In genomic region chr7:80863520-80863919, GRCm38 (mm10) we compare ENCODE assay signal across 10 mouse cellular contexts. TPM values are rescaled to one million over a fixed set of nuclear protein-coding genes. Genes with fewer than 3 reads are reported as not detected.
DNase-seq lines count a peak whose midpoint lies in the region; ATAC-seq and TF ChIP-seq lines count a peak whose summit lies in the region.
"Had no signal": no experiment of that assay in that cellular context is flagged by ENCODE, and none has a peak within 500 bp of the region (broad histone marks: within the 10 kb centered on the region; RNA-seq: fewer than 3 reads in every experiment).

No protein-coding gene starts in this region.

- H3K4me1 ChIP-seq in heart, adult 2 months (ENCODE audit: control insufficient read depth, insufficient read depth, low read length), result peaks cover 13% of the 10 kb centered on the region
- peaks cover 31% of the 10 kb centered on the region for H3K4me1 ChIP-seq in liver, postnatal 0 days (ENCODE audit: insufficient read depth)
- H3K4me1 ChIP-seq in liver, embryonic 12.5 days, result peaks cover 59% of the 10 kb centered on the region
- H3K4me1 ChIP-seq in forebrain, embryonic 15.5 days, result peaks cover 48% of the 10 kb centered on the region
- H3K4me1 ChIP-seq in midbrain, embryonic 14.5 days (ENCODE audit: control insufficient read depth, insufficient read depth, low read length), result peaks cover 43% of the 10 kb centered on the region

- DNase-seq in heart, adult 2 months, result peak in 1 of 2 experiments; percentile 24
- no peak for DNase-seq in heart, adult 9 months (ENCODE audit: low spot score in 2 of 2)
- no peak for DNase-seq in liver, postnatal 0 days
- DNase-seq in midbrain, embryonic 14.5 days, result no peak
- DNase-seq in T-cell, adult 2 months (ENCODE audit: low spot score), result no peak
- no peak for DNase-seq in urinary bladder, postnatal 4 days (ENCODE audit: low spot score in 2 of 2)
- DNase-seq: embryo, embryonic 11 days; kidney, postnatal 36 days had no signal

- peaks cover 2% of the 10 kb centered on the region; the same call in 1 of the 2 replicates for H3K36me3 ChIP-seq in heart, adult 2 months (ENCODE audit: control insufficient read depth, insufficient read depth, low read length)
- H3K36me3 ChIP-seq in liver, postnatal 0 days (replicated peaks; ENCODE audit: insufficient read depth, low read length), result peaks cover 3% of the 10 kb centered on the region; the same call in 1 of the 2 replicates
- H3K36me3 ChIP-seq in liver, embryonic 12.5 days, result peaks cover 20% of the 10 kb centered on the region; the same call in 1 of the 2 replicates
- peaks cover 31% of the 10 kb centered on the region for H3K36me3 ChIP-seq in forebrain, embryonic 15.5 days
- H3K36me3 ChIP-seq in midbrain, embryonic 14.5 days (ENCODE audit: control insufficient read depth, insufficient read depth, low read length), result peaks cover 48% of the 10 kb centered on the region

- 0 out of 2 replicates have a peak, but pooled peaks cover 1% of the 10 kb centered on the region for H3K79me2 ChIP-seq in heart, adult 2 months (replicated peaks; ENCODE audit: control insufficient read depth, insufficient read depth, low read length)

- intact Hi-C loops in heart, adult 2 months (cut with DNase I), result loop anchor here (5.0 kb wide), 1 partner anchor 129 kb away; the partner anchor contains the start of gene Zfp592

- peak overlapping the region; percentile 43; the same call in 1 of the 2 replicates for H3K9ac ChIP-seq in heart, adult 2 months (ENCODE audit: low read depth, low read length)
- H3K9ac ChIP-seq in liver, postnatal 0 days (replicated peaks), result no peak overlapping the region
- H3K9ac ChIP-seq in liver, embryonic 12.5 days, result no peak overlapping the region
- no peak overlapping the region for H3K9ac ChIP-seq in forebrain, embryonic 15.5 days (replicated peaks)
- peak overlapping the region; percentile 12; the same call in 1 of the 2 replicates for H3K9ac ChIP-seq in midbrain, embryonic 14.5 days (replicated peaks; ENCODE audit: low read length)

- H3K4me3 ChIP-seq in heart, adult 2 months, result no peak overlapping the region
- no peak overlapping the region for H3K4me3 ChIP-seq in liver, postnatal 0 days (ENCODE audit: low read depth, low read length)
- no peak overlapping the region for H3K4me3 ChIP-seq in liver, embryonic 12.5 days
- peak overlapping the region; percentile 0; the same call in 1 of the 2 replicates for H3K4me3 ChIP-seq in forebrain, embryonic 15.5 days
- H3K4me3 ChIP-seq in midbrain, embryonic 14.5 days (replicated peaks; ENCODE audit: low read depth, low read length), result peak overlapping the region; percentile 85

- ATAC-seq in liver, postnatal 0 days, result no peak
- no peak for ATAC-seq in liver, embryonic 12.5 days
- no peak for ATAC-seq in forebrain, embryonic 15.5 days (replicated peaks)
- ATAC-seq in midbrain, embryonic 14.5 days (ENCODE audit: low FRiP score, low TSS enrichment), result no peak

- no peaks in the 10 kb centered on the region for H3K9me3 ChIP-seq in liver, postnatal 0 days (ENCODE audit: low read length)
- no peaks in the 10 kb centered on the region for H3K9me3 ChIP-seq in liver, embryonic 12.5 days (replicated peaks)
- no peaks in the 10 kb centered on the region for H3K9me3 ChIP-seq in forebrain, embryonic 15.5 days
- H3K9me3 ChIP-seq in midbrain, embryonic 14.5 days (ENCODE audit: control insufficient read depth, low read length), result no peaks in the 10 kb centered on the region

- no peaks in the 10 kb centered on the region for H3K27me3 ChIP-seq in heart, adult 2 months (ENCODE audit: control insufficient read depth, insufficient read depth, low read length)
- no peaks in the 10 kb centered on the region for H3K27me3 ChIP-seq in liver, postnatal 0 days (ENCODE audit: insufficient read depth, low read length)
- H3K27me3 ChIP-seq in liver, embryonic 12.5 days (replicated peaks), result no peaks in the 10 kb centered on the region
- no peaks in the 10 kb centered on the region for H3K27me3 ChIP-seq in forebrain, embryonic 15.5 days
- H3K27me3 ChIP-seq in midbrain, embryonic 14.5 days (ENCODE audit: control insufficient read depth, insufficient read depth, low read length), result no peaks in the 10 kb centered on the region

- no peak for TF ChIP-seq CTCF in heart, adult 2 months (IDR thresholded peaks at IDR 0.05)
- no peak for TF ChIP-seq CTCF in liver, postnatal 0 days (IDR thresholded peaks at IDR 0.05; ENCODE audit: low read depth)

- no peak for TF ChIP-seq POLR2A in heart, adult 2 months (IDR thresholded peaks at IDR 0.05; ENCODE audit: insufficient read depth, low read depth, low read length)

- TF ChIP-seq EP300 in heart, adult 2 months (IDR thresholded peaks at IDR 0.05; ENCODE audit: insufficient read depth, low read depth, low read length), result no peak
- TF ChIP-seq EP300 in liver, postnatal 0 days (IDR thresholded peaks at IDR 0.05; ENCODE audit: low read depth), result no peak

- no peak overlapping the region for H3K4me2 ChIP-seq in liver, postnatal 0 days (ENCODE audit: low read depth, low read length)
- H3K4me2 ChIP-seq in liver, embryonic 12.5 days, result no peak overlapping the region
- peak overlapping the region; percentile 62 for H3K4me2 ChIP-seq in forebrain, embryonic 15.5 days (replicated peaks)
- H3K4me2 ChIP-seq in midbrain, embryonic 14.5 days (ENCODE audit: low read length), result peak overlapping the region; percentile 81

- WGBS in heart, adult 2 months, result 55% methylated on average over 5 of the region's 5 CpGs
- WGBS in liver, postnatal 0 days (ENCODE audit: insufficient replicate concordance), result 66% methylated on average over 5 of the region's 5 CpGs
- WGBS in liver, embryonic 12.5 days (ENCODE audit: insufficient replicate concordance), result 69% methylated on average over 5 of the region's 5 CpGs
- WGBS in forebrain, embryonic 15.5 days, result 88% methylated on average over 5 of the region's 5 CpGs
- WGBS in midbrain, embryonic 14.5 days, result 90% methylated on average over 5 of the region's 5 CpGs

- no peak overlapping the region; the same call in 1 of the 2 replicates for H3K27ac ChIP-seq in heart, adult 2 months
- peak overlapping the region; percentile 77 for H3K27ac ChIP-seq in liver, postnatal 0 days (ENCODE audit: low read depth)
- H3K27ac ChIP-seq in liver, embryonic 12.5 days, result no peak overlapping the region
- H3K27ac ChIP-seq in forebrain, embryonic 15.5 days (replicated peaks), result no peak overlapping the region
- no peak overlapping the region for H3K27ac ChIP-seq in midbrain, embryonic 14.5 days (replicated peaks; ENCODE audit: low read depth, low read length)

RNA-seq across cellular contexts. Expression of gene Zscan2, which starts 2.8 kb away (rescaled TPM):
- 1 to 10 TPM; 5.7 to 6.3 TPM for total RNA-seq in heart, adult 2 months (2021)
- polyA plus RNA-seq in heart, adult 2 months (2012; rRNA removed), result 3.0 and 4.0 TPM in 2 replicates
- polyA plus RNA-seq in liver, postnatal 0 days (2015; fragmentation: Nextera tagmentation; extraction: Ambion mirVana), result 0.43 and 0.47 TPM in 2 replicates
- 0.23 and 0.58 TPM in 2 replicates for polyA plus RNA-seq in liver, embryonic 12.5 days (2016; fragmentation: Nextera tagmentation; extraction: Ambion mirVana)
- 4.6 and 5.9 TPM in 2 replicates for polyA plus RNA-seq in forebrain, embryonic 15.5 days (2015; fragmentation: Nextera tagmentation; extraction: Ambion mirVana)
- polyA plus RNA-seq in midbrain, embryonic 14.5 days (2014; fragmentation: Nextera tagmentation; extraction: Ambion mirVana), result 5.8 and 7.1 TPM in 2 replicates

RNA-seq across cellular contexts. Expression of gene Wdr73, which starts 37.5 kb away (rescaled TPM):
- 1 to 10 TPM; 4.3 to 7.2 TPM for total RNA-seq in heart, adult 2 months (2021)
- polyA plus RNA-seq in heart, adult 2 months (2012; rRNA removed), result 7.7 and 10.7 TPM in 2 replicates
- 10.1 and 13.6 TPM in 2 replicates for polyA plus RNA-seq in liver, postnatal 0 days (2015; fragmentation: Nextera tagmentation; extraction: Ambion mirVana)
- polyA plus RNA-seq in liver, embryonic 12.5 days (2016; fragmentation: Nextera tagmentation; extraction: Ambion mirVana), result 29.1 and 30.3 TPM in 2 replicates
- 43.2 and 43.9 TPM in 2 replicates for polyA plus RNA-seq in forebrain, embryonic 15.5 days (2015; fragmentation: Nextera tagmentation; extraction: Ambion mirVana)
- 32.8 and 36.1 TPM in 2 replicates for polyA plus RNA-seq in midbrain, embryonic 14.5 days (2014; fragmentation: Nextera tagmentation; extraction: Ambion mirVana)

RNA-seq across cellular contexts. Expression of gene Iqgap1, which starts 37.7 kb away (rescaled TPM):
- 10 to 100 TPM; 33.5 to 35.8 TPM for total RNA-seq in heart, adult 2 months (2021)
- polyA plus RNA-seq in heart, adult 2 months (2012; rRNA removed), result 34.8 and 47.5 TPM in 2 replicates
- polyA plus RNA-seq in liver, postnatal 0 days (2015; fragmentation: Nextera tagmentation; extraction: Ambion mirVana), result 10.8 and 13.6 TPM in 2 replicates
- polyA plus RNA-seq in liver, embryonic 12.5 days (2016; fragmentation: Nextera tagmentation; extraction: Ambion mirVana), result 19.4 and 19.9 TPM in 2 replicates
- polyA plus RNA-seq in forebrain, embryonic 15.5 days (2015; fragmentation: Nextera tagmentation; extraction: Ambion mirVana), result 21.7 and 23.3 TPM in 2 replicates
- polyA plus RNA-seq in midbrain, embryonic 14.5 days (2014; fragmentation: Nextera tagmentation; extraction: Ambion mirVana), result 14.0 and 22.3 TPM in 2 replicates

RNA-seq across cellular contexts. Expression of gene Nmb, which starts 41.4 kb away (rescaled TPM):
- 1 to 10 TPM; 7.5 to 9.8 TPM for total RNA-seq in heart, adult 2 months (2021)
- 4.2 and 4.9 TPM in 2 replicates for polyA plus RNA-seq in heart, adult 2 months (2012; rRNA removed)
- polyA plus RNA-seq in liver, postnatal 0 days (2015; fragmentation: Nextera tagmentation; extraction: Ambion mirVana), result 1.4 and 1.7 TPM in 2 replicates
- 1.6 and 2.4 TPM in 2 replicates for polyA plus RNA-seq in liver, embryonic 12.5 days (2016; fragmentation: Nextera tagmentation; extraction: Ambion mirVana)
- polyA plus RNA-seq in forebrain, embryonic 15.5 days (2015; fragmentation: Nextera tagmentation; extraction: Ambion mirVana), result 7.1 TPM in 2 replicates
- 8.5 and 9.0 TPM in 2 replicates for polyA plus RNA-seq in midbrain, embryonic 14.5 days (2014; fragmentation: Nextera tagmentation; extraction: Ambion mirVana)

Comparison
In these comparisons a context has a peak if more than half of its experiments do, and no peak if none do; other contexts are left out.
1. H3K4me3 ChIP-seq: peak in forebrain, embryonic 15.5 days (single experiment) and midbrain, embryonic 14.5 days (single experiment); none in heart, adult 2 months (single experiment), liver, postnatal 0 days (single experiment) and liver, embryonic 12.5 days (single experiment).
2. H3K9ac ChIP-seq: peak in heart, adult 2 months (single experiment) and midbrain, embryonic 14.5 days (single experiment); none in liver, postnatal 0 days (single experiment), liver, embryonic 12.5 days (single experiment) and forebrain, embryonic 15.5 days (single experiment).
3. H3K4me2 ChIP-seq: peak in forebrain, embryonic 15.5 days (single experiment) and midbrain, embryonic 14.5 days (single experiment); none in liver, postnatal 0 days (single experiment) and liver, embryonic 12.5 days (single experiment).